Mouse (Mus musculus) embryonic facial prominence, embryonic 12.5 days (tissue): Measurements from ENCODE around the gene Map3k9. TPM values are rescaled to one million over a fixed set of nuclear protein-coding genes. Genes with fewer than 3 reads are reported as not detected.

Source experiments
- ATAC-seq: fragments of 200-750 bp; cut with Nextera tagmentation; 2 replicates; pipeline ENCODE4 v1.8.0; 2017; ENCODE audit not compliant: insufficient number of reproducible peaks, insufficient read depth, low FRiP score, low TSS enrichment
- H3K27ac ChIP-seq: fragments of 300-500 bp; sonication (generic); 2 replicates; pipeline ENCODE4 v1.5.1; 2016; ENCODE audit warnings: mild to moderate bottlenecking
- H3K27me3 ChIP-seq: fragments of 300-500 bp; sonication (generic); 2 replicates; pipeline ENCODE4 v1.6.1; 2016; ENCODE audit warnings: mild to moderate bottlenecking, moderate library complexity
- H3K36me3 ChIP-seq: fragments of 300-500 bp; sonication (generic); 2 replicates; pipeline ENCODE4 v1.6.1; 2016; ENCODE audit warnings: mild to moderate bottlenecking
- H3K4me1 ChIP-seq: fragments of 300-500 bp; sonication (generic); 2 replicates; pipeline ENCODE4 v1.6.1; 2016
- H3K4me2 ChIP-seq: fragments of 300-500 bp; sonication (generic); replicated peaks from 2 replicates; pipeline ENCODE4 v1.6.1; 2016; ENCODE audit warnings: mild to moderate bottlenecking, moderate library complexity
- H3K4me3 ChIP-seq: fragments of 300-500 bp; sonication (generic); 2 replicates; pipeline ENCODE4 v1.5.1; 2016; ENCODE audit warnings: mild to moderate bottlenecking
- H3K9ac ChIP-seq: fragments of 300-500 bp; sonication (generic); 2 replicates; pipeline ENCODE4 v1.6.1; 2016; ENCODE audit warnings: mild to moderate bottlenecking, moderate library complexity
- H3K9me3 ChIP-seq: fragments of 300-500 bp; sonication (generic); 2 replicates; pipeline ENCODE4 v1.6.1; 2016; ENCODE audit warnings: mild to moderate bottlenecking, moderate library complexity
- WGBS: fragments of 180-500 bp; shearing (Covaris S2); methylation state at CpG from one replicate; pipeline ENCODE4 v1.1.7; 2016; 5-methylcytosine and 5-hydroxymethylcytosine counted together
- polyA plus RNA-seq: library from polyadenylated mRNA; unstranded; fragments of >200 nt; fragmentation: Nextera tagmentation; extraction: Ambion mirVana; gene quantifications from 2 replicates; pipeline ENCODE4 v1.2.1, GENCODE M21; 2016

Map3k9 gene
- polyA plus RNA-seq, 1 experiment from 2014 or later = 1.6 TPM

DNA sequence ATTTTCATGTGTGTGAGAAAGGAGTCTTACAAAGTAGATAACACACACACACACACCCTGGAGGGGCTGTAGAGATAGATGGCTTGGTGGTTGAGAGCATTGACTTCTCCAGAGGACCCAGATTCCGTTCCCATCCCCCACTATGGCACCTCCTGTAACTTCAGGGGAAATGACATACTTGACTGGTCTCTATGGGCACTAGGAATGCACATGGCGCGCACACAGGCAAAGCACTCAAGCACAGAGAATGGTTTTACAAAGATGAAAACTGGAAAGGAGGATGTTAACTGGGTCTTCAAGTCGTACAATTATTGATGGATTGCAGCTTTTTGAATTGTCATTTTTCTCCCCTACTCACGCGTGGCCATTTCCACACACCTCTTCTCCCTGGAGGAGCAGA lies 1.6 kb upstream of the Map3k9 start:
- no peaks in the 10 kb centered on the region for H3K36me3 ChIP-seq
- H3K27me3 ChIP-seq = peaks cover 36% of the 10 kb centered on the region
- no peaks in the 10 kb centered on the region for H3K4me1 ChIP-seq
- H3K4me2 ChIP-seq = no peak overlapping the region
- no peak overlapping the region for H3K4me3 ChIP-seq
- no peak overlapping the region for H3K27ac ChIP-seq
- H3K9me3 ChIP-seq = no peaks in the 10 kb centered on the region
- no peak for ATAC-seq
- no peak overlapping the region for H3K9ac ChIP-seq
- WGBS = 91% methylated on average over 6 of the region's 6 CpGs

GRCm38 (mm10) chr12:81780271-81781093 lies 493 bp downstream of the Map3k9 start:
- peak overlapping the region; percentile 61 for H3K9ac ChIP-seq
- under 1% methylated on average over 67 of the region's 91 CpGs for WGBS
- ATAC-seq = peak; percentile 65
- H3K9me3 ChIP-seq = no peaks in the 10 kb centered on the region
- no peaks in the 10 kb centered on the region for H3K36me3 ChIP-seq
- H3K4me1 ChIP-seq = no peaks in the 10 kb centered on the region
- peak overlapping the region; percentile 86 for H3K4me2 ChIP-seq
- peak overlapping the region; percentile 68 for H3K4me3 ChIP-seq
- peaks cover 36% of the 10 kb centered on the region for H3K27me3 ChIP-seq
- no peak overlapping the region for H3K27ac ChIP-seq

- H3K36me3 ChIP-seq = no peaks in the 10 kb centered on the region
- peak overlapping the region; percentile 61; the same call in 1 of the 2 replicates for H3K9ac ChIP-seq
- H3K4me1 ChIP-seq = no peaks in the 10 kb centered on the region
- H3K4me3 ChIP-seq = peak overlapping the region; percentile 68
- no peak overlapping the region for H3K27ac ChIP-seq
- H3K4me2 ChIP-seq = peak overlapping the region; percentile 86
- peaks cover 34% of the 10 kb centered on the region for H3K27me3 ChIP-seq
- WGBS = 8% methylated on average over 12 of the region's 12 CpGs
- no peak for ATAC-seq
- H3K9me3 ChIP-seq = no peaks in the 10 kb centered on the region
Measured at GRCm38 (mm10) chr12:81779831-81780230, 1.1 kb downstream of the Map3k9 start.

- H3K4me2 ChIP-seq = no peak overlapping the region
- no peak overlapping the region for H3K9ac ChIP-seq
- no peaks in the 10 kb centered on the region for H3K9me3 ChIP-seq
- no peak for ATAC-seq
- no peak overlapping the region for H3K4me3 ChIP-seq
- no peak overlapping the region for H3K27ac ChIP-seq
- H3K36me3 ChIP-seq = no peaks in the 10 kb centered on the region
- peaks cover 26% of the 10 kb centered on the region for H3K27me3 ChIP-seq
- H3K4me1 ChIP-seq = no peaks in the 10 kb centered on the region
- WGBS = 42% methylated on average over 3 of the region's 3 CpGs
Measured at GRCm38 (mm10) chr12:81776191-81776590, 4.8 kb downstream of the Map3k9 start.

DNA sequence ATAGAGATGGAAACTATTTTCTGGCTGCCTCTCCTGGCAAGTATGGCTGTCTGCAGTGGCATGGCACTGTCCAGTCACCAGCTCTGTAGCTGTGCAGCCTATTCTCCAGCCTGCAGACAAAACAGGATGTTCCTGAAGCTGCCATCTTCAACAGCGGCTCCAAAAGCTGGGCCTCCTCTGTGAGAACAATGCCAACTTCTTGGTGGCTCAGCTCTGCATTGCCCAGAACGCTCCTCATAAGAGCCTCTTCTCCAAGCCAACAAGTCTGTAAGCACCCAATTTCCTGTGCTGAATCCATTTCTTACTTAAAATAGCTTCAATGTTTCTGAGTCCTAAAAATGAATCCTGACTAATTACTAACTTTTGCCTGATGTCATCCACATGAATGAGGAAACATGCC lies 5.3 kb downstream of the Map3k9 start:
- no peaks in the 10 kb centered on the region for H3K9me3 ChIP-seq
- H3K4me1 ChIP-seq = no peaks in the 10 kb centered on the region
- H3K4me3 ChIP-seq = no peak overlapping the region
- H3K4me2 ChIP-seq = no peak overlapping the region
- 80% methylated on average over 2 of the region's 2 CpGs for WGBS
- H3K27ac ChIP-seq = no peak overlapping the region
- ATAC-seq = no peak
- no peaks in the 10 kb centered on the region for H3K36me3 ChIP-seq
- no peak overlapping the region for H3K9ac ChIP-seq
- H3K27me3 ChIP-seq = peaks cover 22% of the 10 kb centered on the region

DNA sequence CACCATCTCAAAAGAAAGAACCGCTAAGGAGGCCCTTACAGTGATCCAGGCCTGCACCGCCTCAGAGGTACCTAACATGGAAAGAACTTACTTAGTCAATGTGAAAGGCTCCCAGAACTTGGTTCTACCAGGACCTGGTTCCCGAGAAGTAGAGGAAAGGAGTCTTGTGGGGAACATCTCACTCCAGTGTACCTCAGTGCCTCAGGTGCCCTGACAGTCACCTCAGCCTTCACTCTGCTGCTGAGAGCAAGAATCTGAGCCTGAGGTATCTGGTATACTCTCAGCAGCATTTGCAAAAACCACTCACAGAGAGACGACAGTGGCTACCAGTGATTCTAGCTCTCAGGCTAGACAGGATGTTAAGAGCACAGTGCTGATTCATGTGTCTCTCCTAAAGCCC lies 6.8 kb downstream of the Map3k9 start:
- WGBS = 89% methylated on average over 4 of the region's 4 CpGs
- H3K9ac ChIP-seq = no peak overlapping the region
- H3K4me3 ChIP-seq = no peak overlapping the region
- no peak for ATAC-seq
- no peaks in the 10 kb centered on the region for H3K36me3 ChIP-seq
- H3K27me3 ChIP-seq = peaks cover 10% of the 10 kb centered on the region; the same call in 1 of the 2 replicates
- no peaks in the 10 kb centered on the region for H3K4me1 ChIP-seq
- no peak overlapping the region for H3K4me2 ChIP-seq
- no peaks in the 10 kb centered on the region for H3K9me3 ChIP-seq
- H3K27ac ChIP-seq = no peak overlapping the region

- no peak for ATAC-seq
- Histone ChIP-seq H3K4me2 (no peak overlapping the region), H3K4me1 (no peaks in the 10 kb centered on the region), H3K36me3 (no peaks in the 10 kb centered on the region), H3K27me3 (no peaks in the 10 kb centered on the region), H3K9ac (no peak overlapping the region), H3K27ac (no peak overlapping the region), H3K9me3 (no peaks in the 10 kb centered on the region), H3K4me3 (no peak overlapping the region)
- WGBS = 77% methylated on average over 4 of the region's 4 CpGs
Measured at GRCm38 (mm10) chr12:81769458-81769857, 11.5 kb downstream of the Map3k9 start.

- no peaks in the 10 kb centered on the region for H3K4me1 ChIP-seq
- H3K9ac ChIP-seq = no peak overlapping the region
- WGBS = 91% methylated on average over 6 of the region's 6 CpGs
- no peak for ATAC-seq
- H3K4me3 ChIP-seq = no peak overlapping the region
- no peak overlapping the region for H3K27ac ChIP-seq
- no peaks in the 10 kb centered on the region for H3K27me3 ChIP-seq
- H3K36me3 ChIP-seq = no peaks in the 10 kb centered on the region
- H3K9me3 ChIP-seq = no peaks in the 10 kb centered on the region
- no peak overlapping the region for H3K4me2 ChIP-seq
Measured at GRCm38 (mm10) chr12:81765386-81765785, 15.6 kb downstream of the Map3k9 start.

DNA sequence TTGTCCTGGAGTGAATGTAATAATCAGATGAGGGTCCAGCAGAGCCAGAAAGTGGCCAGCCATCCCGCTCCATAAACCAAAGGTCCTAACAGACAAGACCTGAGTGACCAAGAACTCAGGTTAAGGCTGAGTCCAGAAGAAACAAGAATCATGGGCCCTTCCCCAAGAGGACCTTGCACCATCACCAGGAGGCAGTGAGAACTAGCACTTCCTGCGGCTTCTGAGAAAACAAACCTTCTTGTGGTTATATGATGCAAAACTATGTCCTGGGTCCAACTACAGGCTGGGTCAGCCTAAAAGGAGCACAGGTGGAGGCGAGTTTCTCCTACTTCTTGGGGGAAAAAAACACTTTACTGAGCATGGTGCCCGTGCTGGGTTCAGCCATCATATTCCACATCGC lies 16.6 kb downstream of the Map3k9 start:
- H3K9ac ChIP-seq = no peak overlapping the region
- H3K27ac ChIP-seq = no peak overlapping the region
- WGBS = 90% methylated on average over 5 of the region's 5 CpGs
- H3K9me3 ChIP-seq = no peaks in the 10 kb centered on the region
- no peaks in the 10 kb centered on the region for H3K36me3 ChIP-seq
- no peak for ATAC-seq
- H3K4me3 ChIP-seq = no peak overlapping the region
- H3K27me3 ChIP-seq = no peaks in the 10 kb centered on the region
- H3K4me1 ChIP-seq = no peaks in the 10 kb centered on the region
- H3K4me2 ChIP-seq = no peak overlapping the region

DNA sequence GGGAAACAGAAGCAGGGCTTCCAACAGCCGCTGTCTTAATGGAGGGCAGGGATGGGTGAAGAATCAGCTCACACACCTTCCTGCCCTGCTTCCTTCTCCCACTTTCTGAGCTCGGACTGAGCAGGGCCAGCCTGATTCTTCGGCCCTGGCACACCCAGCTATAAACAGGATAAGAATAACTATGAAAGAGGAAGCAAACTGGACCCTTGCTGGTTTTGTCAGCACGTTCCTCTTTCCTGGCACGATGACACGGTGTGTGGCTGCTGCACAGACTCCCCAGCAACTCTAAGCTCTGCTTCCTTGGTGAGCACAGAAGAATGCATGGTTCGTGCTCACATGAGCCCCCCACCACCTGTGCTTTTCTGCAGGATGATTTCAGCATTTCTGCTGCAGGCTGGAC lies 26.3 kb downstream of the Map3k9 start:
- Histone ChIP-seq H3K9ac (no peak overlapping the region), H3K9me3 (no peaks in the 10 kb centered on the region), H3K27ac (no peak overlapping the region), H3K36me3 (no peaks in the 10 kb centered on the region), H3K27me3 (no peaks in the 10 kb centered on the region), H3K4me1 (no peaks in the 10 kb centered on the region), H3K4me2 (no peak overlapping the region), H3K4me3 (no peak overlapping the region)
- WGBS = 72% methylated on average over 7 of the region's 7 CpGs
- ATAC-seq = no peak

DNA sequence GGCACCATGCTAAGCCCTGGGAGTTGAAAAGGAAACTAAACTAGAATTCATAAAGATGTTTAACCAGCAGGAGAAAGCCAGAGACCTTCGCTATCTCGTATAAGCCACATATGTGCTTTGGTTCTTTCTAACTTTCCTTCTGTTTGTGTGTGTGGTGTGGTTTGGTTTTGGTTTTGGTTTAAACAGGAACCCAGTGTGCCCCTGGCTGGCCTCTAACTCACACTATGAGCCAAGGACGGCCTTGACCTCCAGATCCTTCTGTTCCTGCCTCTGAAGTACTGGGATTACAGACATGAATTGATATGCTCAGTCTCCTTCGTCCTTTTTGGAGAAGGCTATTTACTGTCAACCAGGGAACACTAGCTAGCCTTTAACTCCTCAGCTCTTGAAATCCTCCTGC lies 29.9 kb downstream of the Map3k9 start:
- ATAC-seq = no peak
- no peaks in the 10 kb centered on the region for H3K36me3 ChIP-seq
- no peak overlapping the region for H3K4me2 ChIP-seq
- WGBS = 77% methylated on average over 4 of the region's 4 CpGs
- H3K27ac ChIP-seq = no peak overlapping the region
- no peak overlapping the region for H3K4me3 ChIP-seq
- H3K27me3 ChIP-seq = no peaks in the 10 kb centered on the region
- H3K4me1 ChIP-seq = 0 out of 2 replicates have a peak, but pooled peaks cover 4% of the 10 kb centered on the region
- no peak overlapping the region for H3K9ac ChIP-seq
- no peaks in the 10 kb centered on the region for H3K9me3 ChIP-seq

DNA sequence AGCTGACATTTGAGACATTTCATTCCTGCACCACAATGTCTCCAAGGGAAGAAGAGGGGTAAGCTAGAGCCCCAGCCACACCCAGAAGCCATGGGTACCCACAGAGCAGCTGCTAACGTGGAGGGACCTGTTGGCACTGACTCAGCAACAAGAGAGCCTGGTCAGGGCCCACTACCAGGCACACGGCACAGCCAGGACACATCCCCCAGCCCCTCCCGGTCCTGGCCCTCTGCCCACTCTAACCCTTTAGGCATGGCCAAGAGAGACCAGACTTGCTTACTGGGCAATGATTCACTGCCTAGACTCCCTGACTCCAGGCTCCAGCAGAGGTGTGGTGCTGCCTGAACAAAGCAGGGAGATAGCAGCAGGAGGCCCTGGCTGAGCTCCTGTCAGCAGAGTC lies 32.1 kb downstream of the Map3k9 start:
- H3K27ac ChIP-seq = no peak overlapping the region
- no peak overlapping the region for H3K4me2 ChIP-seq
- H3K9ac ChIP-seq = no peak overlapping the region
- no peaks in the 10 kb centered on the region for H3K9me3 ChIP-seq
- no peaks in the 10 kb centered on the region for H3K27me3 ChIP-seq
- no peak for ATAC-seq
- no peak overlapping the region for H3K4me3 ChIP-seq
- WGBS = 55% methylated on average over 3 of the region's 3 CpGs
- no peaks in the 10 kb centered on the region for H3K36me3 ChIP-seq
- H3K4me1 ChIP-seq = 0 out of 2 replicates have a peak, but pooled peaks cover 4% of the 10 kb centered on the region
